Mouse (Mus musculus) embryonic facial prominence, embryonic 14.5 days (tissue): ENCODE data around the gene BC147527. TPM values are rescaled to one million over a fixed set of nuclear protein-coding genes. Genes with fewer than 3 reads are reported as not detected.
A peak's percentile ranks its signal among the peaks of the same experiment; 100 is the strongest.
"Not testable (repeated sequence)": the region's sequence is repeated elsewhere in the genome, so short reads cannot be mapped to it uniquely, and the experiment has no call there.

ENCODE experiments used
- ATAC-seq: fragments of 200-750 bp; cut with Nextera tagmentation; 2 replicates; pipeline ENCODE4 v1.8.0; 2017; ENCODE audit warnings: low read depth, moderate number of reproducible peaks, moderate TSS enrichment
- DNase-seq: peaks from one replicate; pipeline ENCODE4 v3.0.0-alpha.2; 2015; ENCODE audit warnings: low spot score
- H3K27ac ChIP-seq: fragments of 300-500 bp; sonication (generic); replicated peaks from 2 replicates; pipeline ENCODE4 v1.5.1; 2014; ENCODE audit warnings: low read depth, mild to moderate bottlenecking, low read length, moderate library complexity
- H3K27me3 ChIP-seq: fragments of 300-500 bp; sonication (generic); replicated peaks from 2 replicates; pipeline ENCODE4 v1.6.1; 2014; ENCODE audit warnings: low read length; ENCODE audit not compliant: control insufficient read depth, insufficient read depth
- H3K36me3 ChIP-seq: fragments of 300-500 bp; sonication (generic); 2 replicates; pipeline ENCODE4 v1.6.1; 2014; ENCODE audit warnings: low read length, mixed read lengths; ENCODE audit not compliant: control insufficient read depth, insufficient read depth
- H3K4me1 ChIP-seq: fragments of 300-500 bp; sonication (generic); 2 replicates; pipeline ENCODE4 v1.6.1; 2014; ENCODE audit warnings: antibody characterized with exemption, low read length; ENCODE audit not compliant: control insufficient read depth, insufficient read depth
- H3K4me2 ChIP-seq: fragments of 300-500 bp; sonication (generic); 2 replicates; pipeline ENCODE4 v1.6.1; 2014; ENCODE audit warnings: low read depth, mild to moderate bottlenecking, low read length, moderate library complexity, mixed read lengths
- H3K4me3 ChIP-seq: fragments of 300-500 bp; sonication (generic); 2 replicates; pipeline ENCODE4 v1.5.1; 2014; ENCODE audit warnings: low read depth, mild to moderate bottlenecking, low read length
- H3K9ac ChIP-seq: fragments of 300-500 bp; sonication (generic); 2 replicates; pipeline ENCODE4 v1.6.1; 2014; ENCODE audit warnings: low read depth, mild to moderate bottlenecking, low read length, moderate library complexity, mixed read lengths
- H3K9me3 ChIP-seq: fragments of 300-500 bp; sonication (generic); 2 replicates; pipeline ENCODE4 v1.6.1; 2016; ENCODE audit warnings: low read length; ENCODE audit not compliant: control insufficient read depth
- WGBS: fragments of 180-500 bp; shearing (Covaris S2); extraction: QIAGEN DNeasy Blood & Tissue Kit; methylation state at CpG from one replicate; pipeline ENCODE4 v1.1.7; 2014; 5-methylcytosine and 5-hydroxymethylcytosine counted together
- polyA plus RNA-seq: library from polyadenylated mRNA; unstranded; fragments of >200 nt; fragmentation: Nextera tagmentation; extraction: Ambion mirVana; gene quantifications from 2 replicates; pipeline ENCODE4 v1.2.1, GENCODE M21; 2014

Gene BC147527
- polyA plus RNA-seq, 1 experiment from 2014 or later = 0.28 TPM

GRCm38 (mm10) chr13:120300853-120301252, 661 bp downstream of the BC147527 start:
- WGBS = 77% methylated on average over 4 of the region's 4 CpGs
- H3K27ac ChIP-seq = no peak overlapping the region
- no peak overlapping the region for H3K4me2 ChIP-seq
- ATAC-seq (no peak), DNase-seq (no peak)
- H3K9ac ChIP-seq = no peak overlapping the region
- H3K27me3 ChIP-seq = no peaks in the 10 kb centered on the region
- H3K4me3 ChIP-seq = no peak overlapping the region
- no peaks in the 10 kb centered on the region for H3K9me3 ChIP-seq
- no peaks in the 10 kb centered on the region for H3K4me1 ChIP-seq
- no peaks in the 10 kb centered on the region for H3K36me3 ChIP-seq

- H3K4me3 ChIP-seq = no peak overlapping the region
- no peaks in the 10 kb centered on the region for H3K4me1 ChIP-seq
- H3K36me3 ChIP-seq = no peaks in the 10 kb centered on the region
- no peaks in the 10 kb centered on the region for H3K9me3 ChIP-seq
- WGBS = 74% methylated on average over 4 of the region's 4 CpGs
- H3K27ac ChIP-seq = no peak overlapping the region
- H3K4me2 ChIP-seq = no peak overlapping the region
- no peak overlapping the region for H3K9ac ChIP-seq
- ATAC-seq (no peak), DNase-seq (no peak)
- no peaks in the 10 kb centered on the region for H3K27me3 ChIP-seq
Measured at GRCm38 (mm10) chr13:120310749-120311148, 10.6 kb downstream of the BC147527 start.

- Histone ChIP-seq H3K4me2 (peak overlapping the region; percentile 15; the same call in 1 of the 2 replicates), H3K9me3 (no peaks in the 10 kb centered on the region), H3K36me3 (no peaks in the 10 kb centered on the region), H3K27ac (no peak overlapping the region), H3K27me3 (no peaks in the 10 kb centered on the region), H3K9ac (no peak overlapping the region), H3K4me3 (no peak overlapping the region), H3K4me1 (no peaks in the 10 kb centered on the region)
- DNase-seq (peak; percentile 5), ATAC-seq (no peak)
- 41% methylated on average over 14 of the region's 14 CpGs for WGBS
Measured at GRCm38 (mm10) chr13:120313584-120313983, 13.4 kb downstream of the BC147527 start.

- H3K27me3 ChIP-seq, H3K4me2 ChIP-seq, ATAC-seq, H3K36me3 ChIP-seq, H3K27ac ChIP-seq, H3K4me3 ChIP-seq, H3K9me3 ChIP-seq, H3K9ac ChIP-seq, H3K4me1 ChIP-seq, DNase-seq: not testable (repeated sequence)
- WGBS = 71% methylated on average over 3 of the region's 3 CpGs
Measured at GRCm38 (mm10) chr13:120316578-120316977, 16.4 kb downstream of the BC147527 start, which contains the start of gene Tcstv3. Gene Tcstv3, plus strand, starts transcription at chr13:120316878.

- WGBS = 66% methylated on average over 3 of the region's 3 CpGs
- no peak for ATAC-seq
- Histone ChIP-seq H3K27me3 (no peaks in the 10 kb centered on the region), H3K9me3 (no peaks in the 10 kb centered on the region), H3K4me3 (no peak overlapping the region), H3K36me3 (no peaks in the 10 kb centered on the region), H3K4me1 (no peaks in the 10 kb centered on the region), H3K27ac (no peak overlapping the region), H3K9ac (no peak overlapping the region), H3K4me2 (no peak overlapping the region)
- no peak for DNase-seq
Measured at GRCm38 (mm10) chr13:120320183-120320582, 20.0 kb downstream of the BC147527 start.

GRCm38 (mm10) chr13:120320721-120321120, 20.5 kb downstream of the BC147527 start:
- ATAC-seq = no peak
- no peak overlapping the region for H3K27ac ChIP-seq
- H3K9me3 ChIP-seq = no peaks in the 10 kb centered on the region
- no peak overlapping the region for H3K9ac ChIP-seq
- WGBS = 100% methylated on average over 1 of the region's 1 CpGs
- peak; percentile 4 for DNase-seq
- H3K4me3 ChIP-seq = no peak overlapping the region
- no peak overlapping the region for H3K4me2 ChIP-seq
- no peaks in the 10 kb centered on the region for H3K36me3 ChIP-seq
- no peaks in the 10 kb centered on the region for H3K27me3 ChIP-seq
- H3K4me1 ChIP-seq = no peaks in the 10 kb centered on the region

Other genes with a start within 250 kb of the BC147527 start
- 0.13 and 0.22 TPM in 2 replicates for gene Gm21188, start 248.2 kb upstream of the BC147527 start, polyA plus RNA-seq
- gene Gm20767, start 160.1 kb upstream of the BC147527 start, polyA plus RNA-seq = not detected in 2 replicates
- gene Gm21818, start 128.0 kb upstream of the BC147527 start, polyA plus RNA-seq = not detected in 2 replicates
- not detected in 2 replicates for gene Gm21762, start 84.4 kb upstream of the BC147527 start, polyA plus RNA-seq
- not detected in 2 replicates for gene Gm21731, start 61.3 kb upstream of the BC147527 start, polyA plus RNA-seq
- gene AF067061, start 37.3 kb upstream of the BC147527 start, polyA plus RNA-seq = not detected in 2 replicates
- not detected in 2 replicates for gene Tcstv3, start 16.5 kb downstream of the BC147527 start, polyA plus RNA-seq